Mouse (Mus musculus) brain, embryonic 14.5 days (tissue): ENCODE measurements around the gene Cldn5.

ENCODE experiments used
- CTCF ChIP-seq: fragments of 200-500 bp; IDR thresholded peaks from 2 replicates; pipeline ENCODE4 v1.5.1; 2012; ENCODE audit warnings: inconsistent platforms, mild to moderate bottlenecking, moderate library complexity, borderline replicate concordance; ENCODE audit not compliant: insufficient read depth, insufficient read length; ENCODE audit errors: extremely low read depth
- POLR2A ChIP-seq: fragments of 200-500 bp; IDR thresholded peaks from 2 replicates; pipeline ENCODE4 v1.6.1; 2012; ENCODE audit warnings: mild to moderate bottlenecking, inconsistent platforms, borderline replicate concordance; ENCODE audit not compliant: poor library complexity, insufficient read depth, insufficient read length, severe bottlenecking; ENCODE audit errors: extremely low read depth

DNA sequence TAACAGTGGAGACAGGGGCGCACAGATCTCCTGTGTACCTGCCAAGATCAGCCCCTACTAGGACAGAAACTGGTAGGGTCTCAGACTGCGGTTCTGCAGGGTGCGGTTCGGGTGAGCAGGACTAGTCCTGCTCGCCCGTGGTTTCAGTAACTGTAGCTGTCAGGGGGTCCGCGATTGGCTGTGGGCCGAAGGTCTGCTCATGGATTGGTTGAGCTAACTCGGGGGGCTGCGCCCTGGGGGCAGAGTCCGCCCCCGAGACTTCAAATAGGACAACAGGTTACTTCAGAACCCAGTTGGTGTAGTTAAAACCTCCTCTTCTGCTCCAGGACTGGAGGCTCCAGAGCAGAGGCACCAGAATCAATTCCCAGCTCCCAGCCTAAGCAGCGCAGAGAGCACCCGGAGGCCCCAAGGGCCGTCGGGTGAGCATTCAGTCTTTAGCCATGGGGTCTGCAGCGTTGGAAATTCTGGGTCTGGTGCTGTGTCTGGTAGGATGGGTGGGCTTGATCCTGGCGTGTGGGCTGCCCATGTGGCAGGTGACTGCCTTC lies at the start of gene Cldn5:
- TF ChIP-seq CTCF (no peak), POLR2A (no peak)
